Mouse (Mus musculus): Measurements from ENCODE around the gene Phxr2. TPM values are rescaled to one million over a fixed set of nuclear protein-coding genes. Genes with fewer than 3 reads are reported as not detected.

The Phxr2 gene
- polyA plus RNA-seq (2012), result not detected in 2 replicates

- no peak for TF ChIP-seq GATA1 (IDR thresholded peaks at IDR 0.05; ENCODE audit: low read length)
These were observed at the start of gene Phxr2 for GRCm38 (mm10) chr10:99126225-99126624. Phxr2 (minus strand) TSS chr10:99126325.

GRCm38 (mm10) chr10:99172906-99173507 is 46.9 kb upstream of the Phxr2 start:
- no peak for TF ChIP-seq GATA1 (IDR thresholded peaks at IDR 0.05; ENCODE audit: low read length)

GRCm38 (mm10) chr10:99171961-99172497 is 45.9 kb upstream of the Phxr2 start:
- no peak for TF ChIP-seq GATA1 (IDR thresholded peaks at IDR 0.05; ENCODE audit: low read length)

DNA sequence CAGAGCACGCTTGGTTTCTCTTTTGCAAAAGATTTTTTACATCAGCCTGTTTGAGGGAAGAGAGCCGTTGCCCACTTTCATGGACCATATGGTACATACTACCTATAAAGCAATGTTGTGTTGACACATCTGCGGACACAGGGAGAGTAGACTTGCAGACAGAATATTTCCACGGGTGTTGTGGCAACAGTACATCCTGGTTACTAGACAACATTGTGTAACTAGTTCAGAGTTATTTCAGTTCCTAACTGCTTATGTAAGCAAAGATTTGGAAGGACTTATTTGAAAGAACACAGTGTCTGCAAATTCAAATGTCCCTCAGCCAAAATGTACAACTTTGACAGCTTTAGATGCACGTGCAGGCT is 43.6 kb upstream of the Phxr2 start:
- TF ChIP-seq GATA1 (IDR thresholded peaks at IDR 0.05; ENCODE audit: low read length), result no peak

GRCm38 (mm10) chr10:99168840-99169764 is 43.0 kb upstream of the Phxr2 start:
- no peak for TF ChIP-seq GATA1 (IDR thresholded peaks at IDR 0.05; ENCODE audit: low read length)

GRCm38 (mm10) chr10:99168404-99168803 is 42.3 kb upstream of the Phxr2 start:
- TF ChIP-seq GATA1 (IDR thresholded peaks at IDR 0.05; ENCODE audit: low read length), result no peak

- no peak for TF ChIP-seq GATA1 (IDR thresholded peaks at IDR 0.05; ENCODE audit: low read length)
These were observed 40.3 kb upstream of the Phxr2 start for GRCm38 (mm10) chr10:99166392-99166791.

- no peak for TF ChIP-seq GATA1 (IDR thresholded peaks at IDR 0.05; ENCODE audit: low read length)
These were observed 39.7 kb upstream of the Phxr2 start for GRCm38 (mm10) chr10:99165751-99166282.

DNA sequence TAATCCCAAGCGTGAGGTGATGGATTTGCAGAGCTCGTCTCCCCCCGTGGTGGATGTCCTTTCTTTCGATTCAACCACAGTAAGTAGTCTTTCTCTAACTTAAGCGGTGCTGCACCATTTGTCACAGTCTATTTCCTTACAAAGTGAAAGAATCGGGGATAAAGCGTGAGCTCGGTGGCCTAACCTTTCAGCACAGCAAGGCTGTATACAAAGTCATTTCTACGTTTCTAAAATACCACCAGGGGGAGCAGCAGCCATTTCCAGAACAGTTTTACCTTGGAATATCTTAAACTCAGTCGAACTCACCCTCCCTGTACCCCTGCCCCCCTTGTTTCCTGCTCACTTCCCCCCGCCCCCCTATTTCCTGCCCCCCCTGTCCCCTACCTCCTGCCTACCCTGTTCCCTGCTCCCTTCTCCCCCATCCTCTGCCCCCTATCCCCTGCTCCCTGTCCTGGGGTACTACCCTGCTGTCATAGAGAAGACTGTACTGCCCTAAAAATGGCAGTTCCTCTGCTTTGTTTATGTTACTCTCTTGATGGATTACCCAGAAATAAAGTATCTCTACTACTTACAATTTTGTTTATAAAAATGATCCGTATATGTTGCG is 38.8 kb upstream of the Phxr2 start:
- no peak for TF ChIP-seq GATA1 (IDR thresholded peaks at IDR 0.05; ENCODE audit: low read length)

DNA sequence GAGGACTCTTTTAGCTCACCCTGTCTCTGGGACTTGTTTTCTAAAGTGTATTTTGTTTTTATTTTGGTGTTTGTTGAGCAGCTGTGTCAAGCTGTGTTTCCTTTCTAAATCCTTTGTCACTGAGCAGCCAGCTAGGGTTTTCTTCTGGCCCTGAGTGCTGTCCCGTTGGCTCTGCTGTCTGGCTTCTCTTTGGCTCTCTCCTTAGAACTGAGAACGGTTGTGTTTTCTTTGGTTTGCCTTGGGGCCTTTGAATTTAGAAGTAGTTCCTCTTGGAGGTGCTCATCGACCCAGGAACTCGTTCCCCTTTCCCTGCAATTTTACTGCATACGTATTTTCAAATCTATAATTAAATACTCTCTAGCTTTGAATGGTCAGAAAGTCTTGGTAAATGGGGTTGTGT is 36.9 kb upstream of the Phxr2 start:
- TF ChIP-seq GATA1 (IDR thresholded peaks at IDR 0.05; ENCODE audit: low read length), result no peak

DNA sequence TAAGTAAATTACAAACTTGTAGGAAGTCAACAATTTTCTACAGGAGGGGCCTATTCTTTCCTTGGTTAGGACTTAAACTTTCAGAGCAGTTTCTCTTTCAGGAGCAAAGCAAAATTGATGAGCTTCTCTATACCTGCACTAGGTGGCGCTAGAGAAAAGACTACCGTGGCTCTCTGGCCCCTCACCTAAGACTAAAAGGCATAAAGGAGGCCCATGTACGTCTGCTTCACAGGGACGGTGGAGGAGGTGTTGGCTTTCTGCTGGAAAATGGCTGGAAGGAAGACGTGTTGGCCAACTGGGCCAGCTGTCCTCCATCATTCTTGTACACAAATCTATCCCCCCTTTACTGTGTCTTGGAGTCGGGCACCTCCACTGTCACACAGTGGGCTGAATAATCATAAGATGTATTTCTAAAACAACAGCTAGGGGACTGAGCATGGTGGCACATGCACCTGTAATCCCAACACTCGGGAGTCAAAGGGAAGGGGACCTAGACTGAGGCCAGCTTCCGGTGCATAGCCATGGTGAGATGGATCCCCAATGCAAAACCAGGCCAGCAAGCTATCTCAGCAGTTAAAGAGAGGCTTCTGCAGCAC is 36.0 kb upstream of the Phxr2 start:
- TF ChIP-seq GATA1 (IDR thresholded peaks at IDR 0.05; ENCODE audit: low read length), result no peak

DNA sequence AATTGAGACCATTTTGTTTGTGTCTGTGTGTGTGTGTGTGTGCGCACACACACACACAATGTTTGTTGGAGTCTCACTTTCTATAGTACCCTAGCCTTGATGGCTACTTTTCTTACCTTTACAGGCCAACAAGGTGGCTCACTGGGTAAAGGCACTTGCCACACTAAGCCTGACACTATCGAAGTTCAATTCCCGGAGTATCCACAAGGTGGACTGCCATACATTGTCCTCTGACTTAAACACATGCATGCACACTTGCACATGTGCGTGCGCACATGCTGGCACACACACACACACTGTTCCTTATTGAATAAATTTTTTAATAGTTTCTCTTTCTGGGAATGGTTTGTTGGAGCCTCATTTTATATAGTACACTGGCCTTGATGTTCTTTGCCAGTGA is 30.7 kb upstream of the Phxr2 start:
- TF ChIP-seq GATA1 (IDR thresholded peaks at IDR 0.05; ENCODE audit: low read length), result no peak

DNA sequence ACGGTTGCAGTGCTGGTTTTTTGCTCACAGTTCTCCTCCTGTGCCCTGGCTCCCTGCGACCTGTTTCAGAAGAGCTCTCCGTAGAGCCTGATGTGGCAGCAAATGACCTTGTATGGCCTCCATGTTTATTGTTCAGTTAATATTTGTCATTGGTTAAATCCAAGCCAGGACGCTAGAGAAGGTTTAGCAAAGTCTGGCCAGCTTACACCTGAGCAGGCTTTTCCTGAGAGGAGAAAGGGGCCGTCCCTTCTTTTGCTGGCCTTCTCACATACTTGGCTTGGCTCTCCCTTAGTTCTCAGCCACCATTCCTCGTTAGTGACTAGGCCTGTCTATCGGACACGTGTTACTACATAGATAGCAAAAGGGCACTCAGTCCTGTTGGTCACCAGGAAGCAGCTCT is 28.5 kb upstream of the Phxr2 start:
- no peak for TF ChIP-seq GATA1 (IDR thresholded peaks at IDR 0.05; ENCODE audit: low read length)

DNA sequence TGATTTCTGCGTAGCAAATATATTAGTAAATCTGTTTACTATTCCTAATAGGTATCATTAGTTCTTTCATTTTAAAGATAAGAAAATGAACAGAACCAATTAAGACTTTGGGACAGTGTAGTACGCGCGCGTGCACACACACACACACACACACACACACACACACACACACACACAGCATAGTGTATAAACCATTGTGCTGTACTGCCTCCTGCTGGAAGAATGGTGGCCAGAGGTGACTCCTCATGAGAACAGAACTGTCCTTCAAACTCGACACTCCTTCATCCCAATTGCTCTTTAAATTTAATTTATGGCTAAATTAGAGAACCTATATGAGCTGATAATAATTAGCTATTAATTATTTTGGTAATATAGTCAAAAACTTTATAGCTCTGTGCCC is 25.9 kb upstream of the Phxr2 start:
- TF ChIP-seq GATA1 (IDR thresholded peaks at IDR 0.05; ENCODE audit: low read length), result no peak

DNA sequence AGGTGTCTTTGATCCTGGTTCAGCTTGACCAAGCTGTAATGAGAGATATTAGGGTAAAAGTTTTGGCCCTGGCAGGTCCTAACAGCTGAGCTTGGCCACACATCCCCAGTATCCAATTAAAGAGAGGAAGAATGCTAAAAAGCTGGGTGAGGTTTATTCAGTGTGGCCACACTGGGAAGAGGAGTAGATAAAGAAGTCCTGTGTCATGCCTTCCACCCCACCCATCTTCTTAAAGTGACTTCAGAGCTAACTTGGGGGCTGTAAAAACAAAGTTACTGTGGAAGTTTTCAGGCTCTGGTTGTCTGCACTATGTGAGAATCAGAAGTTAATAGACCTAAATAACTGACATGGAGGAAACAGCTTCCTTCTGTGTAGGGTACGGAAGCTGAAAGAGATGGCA is 25.5 kb upstream of the Phxr2 start:
- no peak for TF ChIP-seq GATA1 (IDR thresholded peaks at IDR 0.05; ENCODE audit: low read length)

DNA sequence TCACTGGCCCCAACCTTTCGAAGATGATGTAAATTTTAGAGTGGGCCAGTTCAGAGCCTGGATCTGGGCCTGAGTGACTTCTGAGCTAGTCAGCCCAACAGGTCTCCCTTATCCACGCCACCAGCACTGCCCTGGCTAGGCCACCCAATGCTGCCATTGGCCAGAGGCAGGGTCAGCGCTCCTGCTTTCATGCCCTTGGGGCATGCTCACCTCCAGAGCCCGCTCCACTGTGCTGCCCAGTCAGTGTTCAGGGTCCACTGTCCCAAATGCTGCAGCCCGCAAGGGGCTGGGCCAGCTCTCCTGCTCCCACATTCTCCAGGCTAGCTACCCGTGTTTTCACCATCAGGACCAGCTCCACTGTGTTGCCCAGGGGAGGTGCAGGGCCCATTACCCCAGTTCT is 23.9 kb upstream of the Phxr2 start:
- no peak for TF ChIP-seq GATA1 (IDR thresholded peaks at IDR 0.05; ENCODE audit: low read length)

All from G1E-ER4 (cell line).